Mouse (Mus musculus) lung, embryonic 16.5 days (tissue): ENCODE measurements at regions not wholly inside any gene's neighbourhood (a gene's known extent, or its start where the extent isn't known, plus 50 kb on each side); places are given as distances from the start of the nearest gene placed in this dataset.
A peak's percentile ranks its signal among the peaks of the same experiment; 100 is the strongest.

Experiments used
- ATAC-seq: fragments of 200-750 bp; cut with Nextera tagmentation; 2 replicates; pipeline ENCODE4 v1.8.0; 2017; ENCODE audit warnings: low read depth, mild to moderate bottlenecking, moderate library complexity
- H3K27ac ChIP-seq: fragments of 300-500 bp; sonication (generic); 2 replicates; pipeline ENCODE4 v1.5.1; 2014; ENCODE audit warnings: mild to moderate bottlenecking, control low read depth, low read length
- H3K27me3 ChIP-seq: fragments of 300-500 bp; sonication (generic); 2 replicates; pipeline ENCODE4 v1.6.1; 2014; ENCODE audit warnings: low read depth, low read length, mixed read lengths; ENCODE audit not compliant: control insufficient read depth, insufficient read depth
- H3K36me3 ChIP-seq: fragments of 300-500 bp; sonication (generic); 2 replicates; pipeline ENCODE4 v1.6.1; 2014; ENCODE audit warnings: low read length; ENCODE audit not compliant: control insufficient read depth, insufficient read depth
- H3K4me1 ChIP-seq: fragments of 300-500 bp; sonication (generic); replicated peaks from 2 replicates; pipeline ENCODE4 v1.6.1; 2014; ENCODE audit warnings: low read length, mixed read lengths; ENCODE audit not compliant: control insufficient read depth, insufficient read depth
- H3K4me2 ChIP-seq: fragments of 300-500 bp; sonication (generic); 2 replicates; pipeline ENCODE4 v1.6.1; 2014; ENCODE audit warnings: low read depth, low read length, control low read depth
- H3K4me3 ChIP-seq: fragments of 300-500 bp; sonication (generic); 2 replicates; pipeline ENCODE4 v1.5.1; 2014; ENCODE audit warnings: mild to moderate bottlenecking, low read length, control low read depth
- H3K9ac ChIP-seq: fragments of 300-500 bp; sonication (generic); 2 replicates; pipeline ENCODE4 v1.6.1; 2014; ENCODE audit warnings: low read length, control low read depth
- H3K9me3 ChIP-seq: fragments of 300-500 bp; sonication (generic); 2 replicates; pipeline ENCODE4 v1.6.1; 2016; ENCODE audit warnings: low read length; ENCODE audit not compliant: control insufficient read depth
- WGBS: fragments of 180-500 bp; shearing (Covaris S2); extraction: QIAGEN DNeasy Blood & Tissue Kit; methylation state at CpG from one replicate; pipeline ENCODE4 v1.1.7; 2014; 5-methylcytosine and 5-hydroxymethylcytosine counted together

DNA sequence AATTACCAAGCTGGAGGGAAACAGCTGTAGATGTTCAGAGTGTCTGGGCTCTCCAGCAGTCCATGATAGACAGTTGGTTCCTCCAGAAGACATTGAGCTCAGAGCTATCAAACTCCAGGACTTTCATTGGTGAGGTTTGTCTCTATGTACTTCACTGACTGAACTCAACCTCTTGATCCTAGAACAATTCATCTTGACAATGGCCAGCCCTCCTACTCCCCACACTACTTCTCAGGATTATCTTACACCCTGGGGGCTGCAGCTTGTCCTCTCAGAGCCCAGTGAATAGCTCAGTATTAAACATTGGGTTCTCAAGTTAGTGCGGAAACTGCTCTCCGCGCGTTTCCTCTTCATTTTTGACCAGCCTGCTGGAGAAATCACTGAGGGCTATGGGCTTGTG, 349.2 kb upstream of the Paip1 start:
- Histone ChIP-seq H3K9ac (no peak overlapping the region), H3K4me2 (no peak overlapping the region), H3K27me3 (no peaks in the 10 kb centered on the region), H3K9me3 (no peaks in the 10 kb centered on the region), H3K4me3 (no peak overlapping the region), H3K27ac (no peak overlapping the region), H3K4me1 (no peaks in the 10 kb centered on the region), H3K36me3 (no peaks in the 10 kb centered on the region)
- no peak for ATAC-seq
- WGBS: 85% methylated on average over 4 of the region's 4 CpGs

DNA sequence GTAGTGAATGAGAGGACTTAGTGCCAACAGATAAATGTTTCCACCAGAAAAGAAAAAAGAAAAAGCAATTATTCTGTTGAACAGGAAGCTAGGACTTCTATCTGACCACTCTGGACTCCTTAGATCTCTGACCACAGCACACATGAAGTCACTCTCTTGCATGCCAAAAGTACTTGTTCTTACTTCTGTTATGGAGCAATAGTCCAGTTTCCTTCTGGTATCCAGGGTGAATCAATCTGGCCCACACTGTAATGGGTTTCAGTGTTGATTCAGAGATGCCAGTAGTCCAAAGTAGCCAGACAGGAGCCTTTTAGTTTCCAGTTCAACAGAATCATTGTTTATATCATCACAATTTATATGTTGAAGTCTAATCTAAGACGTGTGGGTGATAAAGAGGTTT, 346.7 kb upstream of the Paip1 start:
- ATAC-seq: no peak
- Histone ChIP-seq H3K27me3 (no peaks in the 10 kb centered on the region), H3K4me1 (no peaks in the 10 kb centered on the region), H3K9me3 (no peaks in the 10 kb centered on the region), H3K27ac (no peak overlapping the region), H3K36me3 (no peaks in the 10 kb centered on the region), H3K4me3 (no peak overlapping the region), H3K9ac (no peak overlapping the region), H3K4me2 (no peak overlapping the region)
- WGBS: 13% methylated on average over 1 of the region's 1 CpGs

DNA sequence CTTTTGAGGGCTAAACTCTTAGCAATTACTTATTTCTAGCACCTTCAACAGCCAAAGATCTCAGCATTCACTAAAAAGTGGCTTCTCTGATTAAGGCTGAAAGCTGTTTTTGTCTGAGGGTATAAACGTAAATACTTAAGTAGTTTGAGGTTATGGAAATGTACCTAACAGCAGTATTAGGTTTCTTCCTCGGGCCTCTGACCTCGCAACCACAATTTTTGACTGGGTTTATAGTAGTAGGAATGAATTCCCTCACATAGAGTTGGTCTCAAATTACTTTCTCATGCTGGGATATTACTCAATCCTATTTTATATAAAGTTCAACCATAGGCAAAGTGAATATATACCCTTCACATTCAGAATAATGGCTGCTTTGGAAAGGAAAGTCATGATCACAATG, 310.5 kb upstream of the Paip1 start:
- no peaks in the 10 kb centered on the region for H3K36me3 ChIP-seq
- ATAC-seq: no peak
- no peaks in the 10 kb centered on the region for H3K27me3 ChIP-seq
- no peaks in the 10 kb centered on the region; the same call in 1 of the 2 replicates for H3K9me3 ChIP-seq
- H3K4me3 ChIP-seq: no peak overlapping the region
- WGBS: 80% methylated on average over 3 of the region's 3 CpGs
- H3K4me2 ChIP-seq: no peak overlapping the region
- H3K4me1 ChIP-seq: no peaks in the 10 kb centered on the region
- H3K9ac ChIP-seq: no peak overlapping the region
- H3K27ac ChIP-seq: no peak overlapping the region

DNA sequence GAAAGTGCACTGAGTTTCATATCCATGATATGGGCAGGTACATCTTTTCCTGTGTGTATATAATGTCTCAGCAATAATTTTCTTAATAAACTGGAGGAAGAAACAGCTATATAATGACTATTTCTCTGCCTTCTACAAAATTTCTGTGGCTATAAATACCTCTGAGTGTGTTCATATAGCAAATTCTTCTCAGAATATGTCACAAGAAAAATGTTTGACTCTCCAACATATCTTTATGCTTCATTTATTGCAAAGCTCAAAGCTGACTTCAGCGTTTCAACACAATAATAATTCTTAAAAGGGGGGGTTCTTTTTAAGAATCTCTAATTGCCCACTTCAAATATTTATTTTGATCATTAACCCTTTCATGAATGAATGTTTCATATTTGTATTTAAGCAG, 310.0 kb upstream of the Paip1 start:
- no peaks in the 10 kb centered on the region for H3K4me1 ChIP-seq
- H3K27me3 ChIP-seq: no peaks in the 10 kb centered on the region
- no peak overlapping the region for H3K4me2 ChIP-seq
- no peak overlapping the region for H3K27ac ChIP-seq
- H3K9ac ChIP-seq: no peak overlapping the region
- WGBS: 51% methylated on average over 1 of the region's 1 CpGs
- no peaks in the 10 kb centered on the region for H3K36me3 ChIP-seq
- H3K9me3 ChIP-seq: no peaks in the 10 kb centered on the region; the same call in 1 of the 2 replicates
- ATAC-seq: no peak
- H3K4me3 ChIP-seq: no peak overlapping the region

DNA sequence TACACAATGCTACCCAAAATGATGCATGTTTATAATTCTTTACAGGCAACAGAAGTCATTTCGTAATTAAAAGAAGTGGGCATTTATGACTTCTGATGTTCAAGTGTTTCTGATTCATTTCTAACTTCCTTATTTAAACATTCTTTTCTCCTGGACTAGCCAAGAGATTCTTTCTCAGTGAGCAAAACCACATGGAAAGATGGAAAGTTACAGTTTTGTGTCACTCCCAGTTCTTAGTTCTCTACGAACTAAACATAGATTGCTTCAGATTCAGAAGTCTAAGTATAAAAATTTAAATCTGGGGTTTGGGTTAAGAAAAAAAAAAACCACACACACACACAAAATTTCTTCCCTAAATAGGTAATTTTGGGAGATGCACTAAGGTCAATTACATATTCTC, 288.0 kb upstream of the Paip1 start:
- H3K4me1 ChIP-seq: no peaks in the 10 kb centered on the region
- H3K4me3 ChIP-seq: no peak overlapping the region
- H3K27ac ChIP-seq: no peak overlapping the region
- no peaks in the 10 kb centered on the region for H3K27me3 ChIP-seq
- no peaks in the 10 kb centered on the region for H3K9me3 ChIP-seq
- H3K9ac ChIP-seq: no peak overlapping the region
- no peak overlapping the region for H3K4me2 ChIP-seq
- 76% methylated on average over 2 of the region's 2 CpGs for WGBS
- ATAC-seq: no peak
- H3K36me3 ChIP-seq: no peaks in the 10 kb centered on the region

DNA sequence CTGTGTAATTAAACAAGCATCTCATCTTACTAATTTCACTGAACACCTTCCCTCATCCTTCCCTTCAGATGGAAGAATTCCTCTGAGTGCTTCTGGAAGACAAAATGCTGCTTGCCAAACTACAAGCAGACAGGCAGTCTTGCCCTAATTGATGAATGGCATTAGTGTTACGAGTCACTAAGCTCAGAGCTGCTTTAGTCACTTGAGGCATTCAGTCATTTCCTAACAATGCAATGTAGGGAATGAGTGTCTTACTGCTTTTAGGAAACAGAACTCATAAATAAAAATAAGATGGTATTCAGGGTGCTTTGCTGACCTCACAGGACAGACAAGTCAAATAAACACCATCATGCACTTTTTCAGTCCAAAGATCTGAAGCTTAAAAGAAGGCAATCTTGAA, 285.1 kb upstream of the Paip1 start:
- Histone ChIP-seq H3K4me1 (no peaks in the 10 kb centered on the region), H3K27me3 (no peaks in the 10 kb centered on the region), H3K36me3 (no peaks in the 10 kb centered on the region), H3K4me3 (no peak overlapping the region), H3K9me3 (no peaks in the 10 kb centered on the region), H3K27ac (no peak overlapping the region), H3K9ac (no peak overlapping the region), H3K4me2 (no peak overlapping the region)
- no peak for ATAC-seq
- WGBS: 0% methylated on average over 1 of the region's 1 CpGs

DNA sequence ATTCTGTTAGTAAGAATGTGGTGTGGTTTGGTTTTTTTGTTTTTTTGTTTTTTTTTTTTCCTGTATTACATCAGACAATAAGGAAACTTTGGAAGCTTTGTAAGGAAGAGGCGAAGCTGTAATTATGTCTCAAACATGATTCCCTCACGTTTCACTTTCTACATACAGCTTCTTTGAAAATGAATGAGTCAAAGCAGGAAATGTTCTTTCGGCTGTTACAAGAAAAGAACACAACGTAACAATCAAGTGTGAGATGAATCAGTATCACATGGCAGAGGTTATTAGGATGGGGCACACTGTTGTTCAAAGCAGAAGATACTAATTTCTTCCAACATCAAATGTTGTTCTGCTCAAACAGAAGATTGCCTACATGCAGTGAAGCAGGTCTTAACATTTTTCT, 282.7 kb upstream of the Paip1 start:
- WGBS: 55% methylated on average over 4 of the region's 4 CpGs
- no peak overlapping the region for H3K27ac ChIP-seq

DNA sequence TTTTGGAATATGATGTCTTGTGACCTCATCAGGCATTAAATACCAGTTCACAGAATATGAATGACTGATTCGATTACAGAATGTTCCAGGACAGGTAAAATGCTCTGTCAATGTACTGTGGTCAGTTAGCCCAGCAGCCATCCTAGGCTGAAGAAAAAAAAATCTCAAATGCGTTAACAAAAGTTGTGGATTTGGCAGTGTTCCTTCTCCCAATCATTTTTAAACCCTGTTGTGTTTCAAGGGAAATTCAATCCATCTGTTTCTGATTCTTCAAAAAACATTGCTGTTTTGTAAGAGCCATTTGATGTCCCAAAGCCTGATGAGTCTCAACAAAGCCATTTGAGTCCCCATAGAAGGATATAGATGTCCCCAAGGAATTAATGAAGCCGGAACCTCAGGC, 280.7 kb upstream of the Paip1 start:
- no peaks in the 10 kb centered on the region for H3K27me3 ChIP-seq
- no peaks in the 10 kb centered on the region for H3K4me1 ChIP-seq
- no peak overlapping the region for H3K4me3 ChIP-seq
- H3K36me3 ChIP-seq: no peaks in the 10 kb centered on the region
- 78% methylated on average over 3 of the region's 3 CpGs for WGBS
- ATAC-seq: no peak
- no peaks in the 10 kb centered on the region for H3K9me3 ChIP-seq
- H3K4me2 ChIP-seq: no peak overlapping the region
- H3K27ac ChIP-seq: no peak overlapping the region
- H3K9ac ChIP-seq: no peak overlapping the region

More for the DNA sequence above, 282.7 kb upstream of the Paip1 start:
- H3K9me3 ChIP-seq: no peaks in the 10 kb centered on the region
- H3K4me1 ChIP-seq: no peaks in the 10 kb centered on the region
- ATAC-seq: no peak
- no peaks in the 10 kb centered on the region for H3K36me3 ChIP-seq
- no peak overlapping the region for H3K4me2 ChIP-seq
- H3K4me3 ChIP-seq: no peak overlapping the region
- H3K9ac ChIP-seq: no peak overlapping the region
- no peaks in the 10 kb centered on the region for H3K27me3 ChIP-seq

DNA sequence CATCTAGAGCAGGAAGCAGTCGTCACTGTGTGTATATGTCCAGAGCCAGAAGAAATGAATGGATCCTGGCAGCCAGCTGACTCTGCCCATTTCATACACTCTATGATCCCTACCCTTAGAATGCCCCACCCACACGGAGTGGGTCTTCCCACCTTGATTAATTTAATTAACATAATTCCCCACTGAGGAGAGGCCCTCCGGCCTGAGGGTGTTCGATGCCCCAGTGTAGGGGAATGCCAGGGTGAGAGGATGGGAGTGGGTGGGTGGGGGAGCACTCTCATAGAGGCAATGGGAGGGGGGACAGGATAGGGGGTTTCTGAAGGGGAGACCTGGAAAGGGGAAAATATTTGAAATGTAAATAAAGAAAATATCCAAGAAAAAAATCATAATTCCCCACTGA, 279.3 kb upstream of the Paip1 start:
- Histone ChIP-seq H3K27me3 (no peaks in the 10 kb centered on the region), H3K9ac (no peak overlapping the region), H3K9me3 (no peaks in the 10 kb centered on the region), H3K4me1 (no peaks in the 10 kb centered on the region), H3K4me2 (no peak overlapping the region), H3K27ac (no peak overlapping the region), H3K36me3 (no peaks in the 10 kb centered on the region), H3K4me3 (no peak overlapping the region)
- WGBS: 77% methylated on average over 4 of the region's 4 CpGs
- ATAC-seq: no peak

DNA sequence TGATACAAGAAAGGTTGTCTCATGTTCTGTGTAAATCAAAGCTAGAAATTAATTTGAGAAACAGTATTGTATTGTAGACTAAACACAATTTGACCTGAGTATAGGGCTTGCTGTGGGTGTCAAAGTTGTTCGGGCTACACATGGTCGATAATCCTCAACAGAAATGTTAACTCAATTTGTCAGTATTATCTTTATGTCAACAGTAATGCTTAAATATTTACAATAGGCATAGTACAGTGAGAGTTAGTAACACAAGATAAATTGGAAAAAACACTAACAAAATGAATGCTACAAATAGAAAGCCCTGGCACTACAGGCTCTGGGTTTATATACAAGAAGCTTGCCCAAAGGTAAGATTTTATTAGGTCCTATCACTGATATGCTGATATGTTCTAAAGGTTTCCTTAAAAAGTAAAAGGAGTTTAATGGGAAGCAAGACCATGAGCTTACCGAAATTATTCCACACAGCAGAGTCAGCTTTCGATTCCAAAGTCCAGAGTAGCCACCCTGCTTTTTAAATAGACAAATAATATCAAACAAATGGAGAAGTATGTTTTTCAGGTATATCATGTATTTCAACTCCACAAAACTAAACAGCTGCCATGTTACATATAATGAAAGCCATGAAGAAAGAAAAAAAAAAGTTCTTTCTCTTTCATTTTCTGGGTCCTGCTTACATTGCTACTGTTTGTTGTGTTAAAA, 277.4 kb upstream of the Paip1 start:
- ATAC-seq: peak; percentile 45; the same call in 1 of the 2 replicates
- Histone ChIP-seq H3K9ac (no peak overlapping the region), H3K27ac (no peak overlapping the region), H3K4me1 (no peaks in the 10 kb centered on the region), H3K27me3 (no peaks in the 10 kb centered on the region), H3K4me2 (no peak overlapping the region), H3K36me3 (no peaks in the 10 kb centered on the region), H3K4me3 (no peak overlapping the region), H3K9me3 (no peaks in the 10 kb centered on the region)
- WGBS: 44% methylated on average over 4 of the region's 4 CpGs
